Mouse (Mus musculus): ENCODE results near the gene Hmcn2.

GRCm38 (mm10) chr2:31489166-31489565 is 175.0 kb downstream of the Hmcn2 start:
- no peak for TF ChIP-seq CTCF (IDR thresholded peaks at IDR 0.05; ENCODE audit: low read depth)
- TF ChIP-seq EP300 (optimal IDR thresholded peaks at IDR 0.05), result no peak
